Mouse (Mus musculus): ENCODE data around the gene Homer2.

DNA sequence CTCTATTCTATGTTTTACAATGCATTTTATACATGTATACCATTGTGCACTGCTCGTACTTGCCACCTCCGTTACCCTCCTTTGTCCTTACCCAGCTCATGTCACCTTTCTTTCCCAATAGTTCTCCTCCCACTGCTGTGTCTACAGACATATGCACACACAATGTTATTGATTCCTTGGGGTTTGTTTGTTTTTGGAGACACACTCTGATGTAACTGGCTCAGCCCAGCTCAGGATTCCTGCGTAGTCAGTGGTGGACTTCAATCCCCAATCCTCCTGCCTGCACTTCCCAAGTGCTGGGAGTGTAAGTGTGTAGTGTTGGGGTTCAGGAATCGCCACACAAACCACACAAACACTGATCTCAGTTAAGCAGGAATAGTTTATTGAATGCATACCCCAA is 120.1 kb downstream of the Homer2 start:
- TF ChIP-seq CTCF (conservative IDR thresholded peaks at IDR 0.05; ENCODE audit: insufficient read depth, insufficient read length, low read depth, low read length), result no peak
- no peak for TF ChIP-seq POLR2A (IDR thresholded peaks at IDR 0.05; ENCODE audit: low read depth, low read length)

All from kidney, adult 2 months (tissue).